Mouse (Mus musculus): Measurements from ENCODE around the gene Tmem132d. TPM values are rescaled to one million over a fixed set of nuclear protein-coding genes. Genes with fewer than 3 reads are reported as not detected.

The Tmem132d gene
- polyA plus RNA-seq, 1 experiment from 2014 or later: not detected

DNA sequence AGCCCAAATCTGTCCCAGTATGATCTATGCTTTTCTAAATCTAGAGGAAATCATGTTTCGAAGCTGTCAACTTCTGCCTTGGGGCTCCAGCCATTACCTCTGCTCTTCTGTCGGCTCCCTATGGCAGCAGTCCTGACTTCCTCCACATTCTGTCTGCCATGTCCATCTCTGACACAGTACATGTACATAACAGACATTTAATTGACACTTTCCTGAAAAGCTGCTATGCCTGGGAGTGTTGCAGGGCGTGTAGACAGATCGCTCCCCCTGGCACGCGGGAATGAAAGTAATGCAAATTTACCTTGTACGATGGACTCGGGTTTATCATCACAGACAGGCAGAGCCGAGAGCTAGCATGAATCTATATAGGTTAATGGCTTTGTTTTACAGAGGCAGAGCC lies 241.2 kb downstream of the Tmem132d start:
- no peaks in the 10 kb centered on the region for H3K9me3 ChIP-seq (replicated peaks; ENCODE audit: control insufficient read depth, low read length)
- no peak overlapping the region for H3K4me2 ChIP-seq (ENCODE audit: low read depth, low read length)
- H3K4me3 ChIP-seq (ENCODE audit: low read depth, low read length): no peak overlapping the region
- H3K36me3 ChIP-seq (ENCODE audit: control insufficient read depth, insufficient read depth): no peaks in the 10 kb centered on the region
- no peak overlapping the region for H3K9ac ChIP-seq (ENCODE audit: low read depth, low read length)
- no peak for ATAC-seq (ENCODE audit: low read depth)
- H3K4me1 ChIP-seq (ENCODE audit: control insufficient read depth, low read depth, low read length): no peaks in the 10 kb centered on the region
- no peaks in the 10 kb centered on the region for H3K27me3 ChIP-seq (ENCODE audit: control insufficient read depth, insufficient read depth, low read depth, low read length)
- no peak overlapping the region for H3K27ac ChIP-seq (ENCODE audit: low read length)
- 63% methylated on average over 9 of the region's 9 CpGs for WGBS (ENCODE audit: insufficient replicate concordance)

- WGBS (ENCODE audit: insufficient replicate concordance): 74% methylated on average over 14 of the region's 14 CpGs
- H3K9ac ChIP-seq (ENCODE audit: low read depth, low read length): no peak overlapping the region
- no peak overlapping the region for H3K4me3 ChIP-seq (ENCODE audit: low read depth, low read length)
- ATAC-seq (ENCODE audit: low read depth): no peak
- H3K9me3 ChIP-seq (replicated peaks; ENCODE audit: control insufficient read depth, low read length): no peaks in the 10 kb centered on the region
- no peaks in the 10 kb centered on the region for H3K27me3 ChIP-seq (ENCODE audit: control insufficient read depth, insufficient read depth, low read depth, low read length)
- no peak overlapping the region for H3K27ac ChIP-seq (ENCODE audit: low read length)
- no peak overlapping the region for H3K4me2 ChIP-seq (ENCODE audit: low read depth, low read length)
- no peaks in the 10 kb centered on the region for H3K4me1 ChIP-seq (ENCODE audit: control insufficient read depth, low read depth, low read length)
- no peaks in the 10 kb centered on the region for H3K36me3 ChIP-seq (ENCODE audit: control insufficient read depth, insufficient read depth)
Observed at GRCm38 (mm10) chr5:128190243-128190820, 242.5 kb downstream of the Tmem132d start.

- Histone ChIP-seq H3K4me1 (ENCODE audit: control insufficient read depth, low read depth, low read length) (no peaks in the 10 kb centered on the region), H3K9ac (ENCODE audit: low read depth, low read length) (no peak overlapping the region), H3K4me3 (ENCODE audit: low read depth, low read length) (no peak overlapping the region), H3K27ac (ENCODE audit: low read length) (no peak overlapping the region), H3K9me3 (replicated peaks; ENCODE audit: control insufficient read depth, low read length) (no peaks in the 10 kb centered on the region), H3K27me3 (ENCODE audit: control insufficient read depth, insufficient read depth, low read depth, low read length) (no peaks in the 10 kb centered on the region), H3K4me2 (ENCODE audit: low read depth, low read length) (no peak overlapping the region), H3K36me3 (ENCODE audit: control insufficient read depth, insufficient read depth) (no peaks in the 10 kb centered on the region)
- no peak for ATAC-seq (ENCODE audit: low read depth)
- 52% methylated on average over 2 of the region's 2 CpGs for WGBS (ENCODE audit: insufficient replicate concordance)
Observed at GRCm38 (mm10) chr5:128176234-128176633, 256.6 kb downstream of the Tmem132d start.

- Histone ChIP-seq H3K4me3 (ENCODE audit: low read depth, low read length) (no peak overlapping the region), H3K27ac (ENCODE audit: low read length) (no peak overlapping the region), H3K36me3 (ENCODE audit: control insufficient read depth, insufficient read depth) (no peaks in the 10 kb centered on the region), H3K9me3 (replicated peaks; ENCODE audit: control insufficient read depth, low read length) (no peaks in the 10 kb centered on the region; the same call in 1 of the 2 replicates), H3K4me2 (ENCODE audit: low read depth, low read length) (no peak overlapping the region), H3K27me3 (ENCODE audit: control insufficient read depth, insufficient read depth, low read depth, low read length) (no peaks in the 10 kb centered on the region), H3K4me1 (ENCODE audit: control insufficient read depth, low read depth, low read length) (no peaks in the 10 kb centered on the region), H3K9ac (ENCODE audit: low read depth, low read length) (no peak overlapping the region)
- WGBS (ENCODE audit: insufficient replicate concordance): 63% methylated on average over 12 of the region's 12 CpGs
- no peak for ATAC-seq (ENCODE audit: low read depth)
Observed at GRCm38 (mm10) chr5:128158901-128159675, 273.8 kb downstream of the Tmem132d start.

GRCm38 (mm10) chr5:128151461-128151860 lies 281.4 kb downstream of the Tmem132d start:
- H3K27me3 ChIP-seq (ENCODE audit: control insufficient read depth, insufficient read depth, low read depth, low read length): no peaks in the 10 kb centered on the region
- no peaks in the 10 kb centered on the region for H3K4me1 ChIP-seq (ENCODE audit: control insufficient read depth, low read depth, low read length)
- no peak overlapping the region for H3K4me3 ChIP-seq (ENCODE audit: low read depth, low read length)
- peaks cover 4% of the 10 kb centered on the region for H3K9me3 ChIP-seq (replicated peaks; ENCODE audit: control insufficient read depth, low read length)
- no peak for ATAC-seq (ENCODE audit: low read depth)
- H3K36me3 ChIP-seq (ENCODE audit: control insufficient read depth, insufficient read depth): no peaks in the 10 kb centered on the region
- H3K4me2 ChIP-seq (ENCODE audit: low read depth, low read length): no peak overlapping the region
- 63% methylated on average over 3 of the region's 8 CpGs for WGBS (ENCODE audit: insufficient replicate concordance)
- no peak overlapping the region for H3K27ac ChIP-seq (ENCODE audit: low read length)
- H3K9ac ChIP-seq (ENCODE audit: low read depth, low read length): no peak overlapping the region

- H3K4me3 ChIP-seq (ENCODE audit: low read depth, low read length): no peak overlapping the region
- H3K9ac ChIP-seq (ENCODE audit: low read depth, low read length): no peak overlapping the region
- 66% methylated on average over 15 of the region's 15 CpGs for WGBS (ENCODE audit: insufficient replicate concordance)
- H3K4me1 ChIP-seq (ENCODE audit: control insufficient read depth, low read depth, low read length): no peaks in the 10 kb centered on the region
- H3K9me3 ChIP-seq (replicated peaks; ENCODE audit: control insufficient read depth, low read length): peaks cover 4% of the 10 kb centered on the region
- H3K4me2 ChIP-seq (ENCODE audit: low read depth, low read length): no peak overlapping the region
- ATAC-seq (ENCODE audit: low read depth): no peak
- no peaks in the 10 kb centered on the region for H3K27me3 ChIP-seq (ENCODE audit: control insufficient read depth, insufficient read depth, low read depth, low read length)
- no peaks in the 10 kb centered on the region for H3K36me3 ChIP-seq (ENCODE audit: control insufficient read depth, insufficient read depth)
- no peak overlapping the region for H3K27ac ChIP-seq (ENCODE audit: low read length)
Observed at GRCm38 (mm10) chr5:128146901-128147645, 285.8 kb downstream of the Tmem132d start.

DNA sequence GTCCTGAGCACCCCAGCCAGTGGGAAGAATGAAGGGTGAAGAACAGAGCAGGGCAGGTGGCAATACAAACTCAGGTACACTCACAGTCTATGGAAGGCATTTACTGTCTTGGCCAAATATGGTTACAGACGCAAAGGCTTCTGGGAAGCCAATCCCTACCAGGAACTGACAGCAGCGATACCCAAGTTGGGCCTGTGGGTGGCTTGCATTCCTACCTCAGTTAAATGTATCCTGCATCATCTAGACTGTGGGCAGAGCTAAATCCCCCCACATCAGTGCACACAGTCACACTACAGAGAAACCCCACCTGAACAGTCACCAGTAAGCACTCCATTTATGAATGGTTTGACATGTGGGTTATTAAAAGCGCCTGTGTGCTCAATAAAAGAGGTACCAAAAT lies 288.1 kb downstream of the Tmem132d start:
- Histone ChIP-seq H3K9me3 (replicated peaks; ENCODE audit: control insufficient read depth, low read length) (peaks cover 4% of the 10 kb centered on the region; the same call in 1 of the 2 replicates), H3K4me3 (ENCODE audit: low read depth, low read length) (no peak overlapping the region), H3K36me3 (ENCODE audit: control insufficient read depth, insufficient read depth) (no peaks in the 10 kb centered on the region), H3K4me1 (ENCODE audit: control insufficient read depth, low read depth, low read length) (no peaks in the 10 kb centered on the region), H3K27me3 (ENCODE audit: control insufficient read depth, insufficient read depth, low read depth, low read length) (no peaks in the 10 kb centered on the region), H3K9ac (ENCODE audit: low read depth, low read length) (no peak overlapping the region), H3K27ac (ENCODE audit: low read length) (no peak overlapping the region), H3K4me2 (ENCODE audit: low read depth, low read length) (no peak overlapping the region)
- WGBS (ENCODE audit: insufficient replicate concordance): 62% methylated on average over 3 of the region's 3 CpGs
- ATAC-seq (ENCODE audit: low read depth): no peak

DNA sequence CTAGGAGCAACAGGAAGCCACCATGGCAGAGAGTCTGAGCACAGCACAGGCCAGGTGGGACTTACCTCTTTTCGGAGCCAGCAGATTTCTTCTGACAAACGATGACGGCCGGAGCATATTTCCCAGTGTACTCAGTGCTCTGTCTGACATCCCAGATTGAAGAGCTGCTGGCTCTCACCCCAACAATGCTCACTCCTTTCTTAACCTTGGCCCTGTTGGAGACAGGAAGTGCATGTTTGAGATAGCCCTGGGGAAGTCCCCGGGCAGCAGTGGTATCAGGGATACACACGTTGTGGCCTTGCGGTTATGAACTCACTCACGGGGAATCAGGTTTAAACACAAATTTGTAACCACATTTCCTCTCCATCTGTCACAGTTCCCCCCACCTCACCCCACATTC lies 296.1 kb downstream of the Tmem132d start:
- no peaks in the 10 kb centered on the region for H3K27me3 ChIP-seq (ENCODE audit: control insufficient read depth, insufficient read depth, low read depth, low read length)
- no peaks in the 10 kb centered on the region for H3K9me3 ChIP-seq (replicated peaks; ENCODE audit: control insufficient read depth, low read length)
- H3K36me3 ChIP-seq (ENCODE audit: control insufficient read depth, insufficient read depth): no peaks in the 10 kb centered on the region
- H3K4me3 ChIP-seq (ENCODE audit: low read depth, low read length): no peak overlapping the region
- H3K4me1 ChIP-seq (ENCODE audit: control insufficient read depth, low read depth, low read length): no peaks in the 10 kb centered on the region
- no peak overlapping the region for H3K27ac ChIP-seq (ENCODE audit: low read length)
- WGBS (ENCODE audit: insufficient replicate concordance): 30% methylated on average over 8 of the region's 8 CpGs
- no peak overlapping the region for H3K9ac ChIP-seq (ENCODE audit: low read depth, low read length)
- ATAC-seq (ENCODE audit: low read depth): no peak
- no peak overlapping the region for H3K4me2 ChIP-seq (ENCODE audit: low read depth, low read length)

DNA sequence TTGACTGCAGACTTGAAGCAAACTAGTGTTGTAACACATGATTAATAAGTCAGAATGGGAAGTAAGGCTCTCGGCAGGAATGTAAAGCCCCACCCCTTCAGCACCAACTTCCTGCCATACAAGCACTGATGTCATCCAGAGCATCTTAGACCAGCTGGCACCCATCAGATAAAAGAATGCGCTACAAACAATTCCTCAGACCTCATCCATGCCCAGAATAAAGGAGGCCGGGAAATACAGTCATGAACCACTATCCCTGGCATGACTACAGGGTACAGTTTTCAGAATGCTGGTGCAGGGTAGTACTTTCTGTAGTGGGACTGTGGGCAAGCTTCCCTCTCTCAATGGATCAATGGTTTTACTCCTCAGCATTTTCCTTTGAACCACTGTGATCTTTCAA lies 310.2 kb downstream of the Tmem132d start:
- Histone ChIP-seq H3K4me1 (ENCODE audit: control insufficient read depth, low read depth, low read length) (no peaks in the 10 kb centered on the region), H3K36me3 (ENCODE audit: control insufficient read depth, insufficient read depth) (no peaks in the 10 kb centered on the region), H3K4me2 (ENCODE audit: low read depth, low read length) (no peak overlapping the region), H3K27me3 (ENCODE audit: control insufficient read depth, insufficient read depth, low read depth, low read length) (no peaks in the 10 kb centered on the region), H3K9ac (ENCODE audit: low read depth, low read length) (no peak overlapping the region), H3K27ac (ENCODE audit: low read length) (no peak overlapping the region), H3K9me3 (replicated peaks; ENCODE audit: control insufficient read depth, low read length) (no peaks in the 10 kb centered on the region), H3K4me3 (ENCODE audit: low read depth, low read length) (no peak overlapping the region)
- 29% methylated on average over 3 of the region's 3 CpGs for WGBS (ENCODE audit: insufficient replicate concordance)
- no peak for ATAC-seq (ENCODE audit: low read depth)

Measured in liver, embryonic 16.5 days (tissue).